Mouse (Mus musculus) small intestine, adult 2 months (tissue): ENCODE data around the gene Lyve1.

ENCODE experiments used
- CTCF ChIP-seq: fragments of 200-500 bp; IDR thresholded peaks from 2 replicates; pipeline ENCODE4 v1.5.1; 2012; ENCODE audit warnings: low read depth, mild to moderate bottlenecking, control low read depth, inconsistent platforms, low read length, moderate library complexity, mixed read lengths; ENCODE audit not compliant: insufficient replicate concordance, insufficient read length; ENCODE audit errors: extremely low read depth
- POLR2A ChIP-seq: fragments of 200-500 bp; IDR thresholded peaks from 2 replicates; pipeline ENCODE4 v1.6.1; 2012; ENCODE audit warnings: low read depth, mild to moderate bottlenecking, control low read depth, inconsistent platforms, low read length, moderate library complexity

DNA sequence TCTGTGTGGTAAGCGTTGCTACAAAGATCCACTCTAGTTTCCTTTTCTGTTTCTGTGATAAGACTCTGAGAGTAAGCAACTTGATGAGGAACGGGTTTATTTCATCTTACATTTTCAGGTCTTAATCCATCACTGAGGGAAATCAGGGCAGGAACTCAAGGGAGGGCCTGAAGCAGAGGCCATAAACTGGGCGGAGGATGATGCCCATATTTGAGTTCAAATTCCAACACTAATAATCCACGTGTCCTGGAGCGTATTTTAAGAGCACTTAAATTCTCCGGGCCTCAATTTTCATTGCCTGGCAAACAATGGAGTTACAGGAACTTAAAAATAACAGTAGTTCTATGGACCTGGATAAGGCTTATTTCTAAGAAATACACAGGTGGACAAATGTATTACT lies 2.5 kb upstream of the Lyve1 start:
- no peak for TF ChIP-seq POLR2A
- TF ChIP-seq CTCF, result no peak
